Mouse (Mus musculus) T-cell, adult 2 months (primary cell): ENCODE data around the gene Mr1.

Experiments used
- DNase-seq: peaks from one replicate; pipeline ENCODE4 v3.0.0; 2022; ENCODE audit warnings: low spot score

The Mr1 gene

DNA sequence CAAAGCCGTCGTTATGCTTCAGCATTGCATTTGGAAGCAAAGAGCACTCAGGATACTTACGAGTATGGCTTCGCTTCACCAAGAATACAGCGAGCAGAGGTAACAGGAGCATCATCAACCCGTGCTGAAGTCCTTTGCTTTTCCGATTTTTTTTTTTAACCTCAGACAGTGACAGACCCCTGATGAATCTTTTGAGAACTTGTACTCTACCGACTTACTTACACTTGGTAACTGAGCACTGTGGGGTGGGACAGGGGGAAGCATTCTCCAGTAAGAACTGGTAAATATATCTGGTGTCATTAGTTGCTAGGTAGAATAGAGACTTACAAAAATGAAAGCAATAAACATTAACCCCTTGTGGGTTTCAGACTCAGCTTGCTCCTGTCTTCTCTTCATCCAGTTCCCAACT is at the start of gene Mr1:
Mr1 (minus strand) TSS at position 243 of the 409 bp plus-strand sequence.
- DNase-seq = peak; percentile 66

DNA sequence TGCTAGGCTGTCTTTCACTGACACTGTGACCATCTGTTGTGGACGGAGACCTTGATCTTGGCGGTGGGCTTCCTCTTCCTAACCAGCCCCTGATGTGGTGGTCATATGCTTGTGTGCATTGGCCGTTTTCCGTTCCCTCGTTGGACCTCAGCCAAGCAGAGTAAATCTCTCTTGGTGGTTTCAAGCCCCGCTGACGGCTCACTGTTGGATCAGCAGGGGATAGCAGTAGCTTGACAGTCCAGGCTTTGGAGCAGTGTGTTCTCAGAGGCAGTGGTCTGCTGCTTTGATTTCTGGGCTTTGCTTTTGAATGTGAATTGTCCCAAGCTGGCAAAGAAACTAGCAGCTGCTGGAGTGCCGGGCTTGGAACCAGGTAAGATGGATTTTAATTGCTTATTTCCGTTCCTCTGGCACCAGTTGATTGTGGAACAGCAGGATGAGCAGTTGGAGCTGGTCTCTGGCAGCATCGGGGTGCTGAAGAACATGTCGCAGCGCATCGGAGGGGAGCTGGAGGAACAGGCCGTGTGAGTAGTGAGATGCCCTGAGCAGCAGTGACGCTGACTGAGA is 46.3 kb upstream of the Mr1 start:
- no peak for DNase-seq

DNA sequence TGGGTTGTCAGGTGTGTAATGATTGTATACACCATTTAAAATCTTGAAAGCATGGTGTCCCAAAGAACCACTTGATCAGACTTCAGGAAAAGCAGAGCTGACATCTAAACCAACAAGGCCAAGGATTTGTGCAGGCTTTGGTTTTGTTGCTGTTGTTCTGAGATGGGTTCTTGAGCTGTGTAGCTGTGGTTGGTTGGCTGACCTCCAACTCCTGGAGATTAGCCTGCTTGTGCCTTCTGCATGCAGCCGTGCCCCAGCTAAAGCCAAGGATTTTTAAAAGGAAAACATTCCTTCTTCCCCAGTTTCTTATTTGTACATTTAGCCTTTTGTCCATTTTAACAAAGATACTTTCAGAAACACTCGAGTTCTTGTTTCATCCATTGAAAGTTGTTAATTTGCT is 45.1 kb upstream of the Mr1 start:
- DNase-seq = no peak

DNA sequence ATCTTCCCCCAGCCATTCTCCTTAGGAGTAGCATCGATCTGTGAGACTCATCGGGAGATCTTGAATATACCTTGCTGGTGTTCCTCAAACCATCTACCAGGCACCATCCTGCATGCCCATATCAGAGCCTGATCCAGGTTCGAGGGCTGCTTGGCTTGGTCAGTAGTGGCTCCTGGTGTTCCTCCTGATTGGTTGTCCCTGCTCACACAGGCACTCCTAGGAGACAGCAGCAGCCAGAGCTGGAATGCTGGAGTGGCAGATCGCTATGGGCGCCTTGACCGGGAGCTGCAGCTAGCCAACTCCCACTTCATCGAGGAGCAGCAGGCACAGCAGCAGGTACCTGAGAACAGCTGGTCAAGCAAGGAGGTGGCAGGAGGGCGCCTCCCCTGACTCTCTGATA is 44.6 kb upstream of the Mr1 start:
- DNase-seq = no peak

DNA sequence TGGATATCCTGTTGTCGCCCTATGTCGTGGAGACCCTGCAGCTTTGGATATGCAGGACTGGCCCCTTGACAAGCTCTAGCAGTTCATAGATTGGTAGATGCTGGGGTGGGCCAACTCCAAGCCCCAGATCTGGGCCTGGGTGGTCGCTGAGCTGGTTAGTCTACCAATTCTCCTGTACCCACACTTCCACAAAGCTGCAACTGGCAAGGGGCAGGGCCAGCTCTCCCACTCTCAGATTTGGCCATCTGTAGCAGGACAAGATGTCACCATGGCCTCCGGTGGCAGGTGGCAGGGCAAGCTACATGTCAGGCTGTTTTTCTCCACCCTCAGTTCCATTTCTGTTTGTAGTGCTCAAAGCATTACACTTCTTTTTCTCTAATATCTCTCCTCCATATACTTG is 42.0 kb upstream of the Mr1 start:
- no peak for DNase-seq

DNA sequence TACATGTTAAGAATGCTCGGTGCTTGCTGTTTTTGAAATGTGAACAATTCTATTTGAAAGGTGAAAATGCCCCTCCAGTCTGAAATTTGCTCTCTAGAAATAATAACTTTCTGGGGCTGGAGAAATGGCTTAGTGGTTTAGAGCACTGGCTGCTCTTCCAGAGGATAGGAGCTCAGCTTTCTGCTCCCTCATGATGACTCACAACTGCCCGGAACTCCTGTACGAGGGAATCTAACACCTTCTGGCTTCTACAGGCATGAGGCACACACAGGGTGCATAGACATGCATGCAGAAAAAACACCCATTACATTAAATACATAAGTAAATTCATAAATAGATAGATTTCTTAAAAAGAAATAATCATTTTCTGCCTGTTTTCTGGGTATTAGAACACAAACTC is 37.6 kb upstream of the Mr1 start:
- DNase-seq = no peak

DNA sequence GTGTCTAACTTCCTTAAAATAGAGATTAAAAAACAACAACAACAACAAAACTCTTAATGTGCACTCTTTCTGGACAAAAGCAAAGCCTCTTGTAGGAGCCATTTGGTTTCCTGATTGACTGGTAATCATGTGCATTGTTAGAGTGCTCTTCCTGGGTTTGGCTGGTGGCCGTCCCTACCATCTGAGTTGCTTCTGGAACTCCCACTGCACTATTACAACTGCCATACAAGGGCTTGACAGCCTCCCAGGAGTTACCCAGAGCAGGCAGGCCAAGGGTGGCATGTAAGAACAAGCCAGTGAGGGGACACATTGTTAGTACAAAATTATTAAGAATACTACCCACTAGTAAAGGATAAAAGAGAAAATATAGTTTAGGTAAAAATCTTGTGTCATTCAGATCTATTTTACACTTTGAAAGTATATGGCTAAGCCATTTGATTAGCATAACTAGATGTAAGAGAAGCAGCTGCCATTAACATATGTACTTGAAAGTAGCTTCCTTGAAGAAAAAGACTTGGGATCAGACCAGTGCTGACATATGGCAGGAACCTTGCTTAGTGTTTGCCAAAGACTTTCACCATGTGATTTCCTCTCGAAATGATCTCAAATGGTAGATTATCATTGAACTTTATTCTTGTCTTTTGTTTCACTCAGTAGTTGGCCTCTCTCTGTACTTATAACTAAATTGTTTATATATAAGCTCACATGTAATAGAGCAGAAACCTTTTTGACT is 31.7 kb upstream of the Mr1 start:
- DNase-seq = no peak

DNA sequence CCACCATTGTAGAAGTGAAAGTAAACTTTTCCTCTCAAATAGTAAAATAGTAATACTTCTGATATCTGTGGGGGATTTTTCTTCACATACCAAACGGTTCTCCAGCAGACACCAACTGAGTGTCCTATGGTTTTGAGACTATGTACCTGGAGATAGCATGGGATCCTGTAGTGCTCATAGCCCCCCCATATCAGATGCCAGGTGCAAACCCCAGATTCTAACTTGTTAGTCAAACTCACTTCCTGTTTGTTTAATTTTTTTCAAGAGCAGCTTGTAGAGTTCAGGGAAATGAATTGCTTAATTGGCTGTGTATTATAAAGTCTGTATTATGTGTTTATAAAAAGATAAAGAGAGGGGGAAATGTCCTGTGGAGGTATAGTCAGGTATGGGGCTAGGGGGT is 27.8 kb upstream of the Mr1 start:
- no peak for DNase-seq

DNA sequence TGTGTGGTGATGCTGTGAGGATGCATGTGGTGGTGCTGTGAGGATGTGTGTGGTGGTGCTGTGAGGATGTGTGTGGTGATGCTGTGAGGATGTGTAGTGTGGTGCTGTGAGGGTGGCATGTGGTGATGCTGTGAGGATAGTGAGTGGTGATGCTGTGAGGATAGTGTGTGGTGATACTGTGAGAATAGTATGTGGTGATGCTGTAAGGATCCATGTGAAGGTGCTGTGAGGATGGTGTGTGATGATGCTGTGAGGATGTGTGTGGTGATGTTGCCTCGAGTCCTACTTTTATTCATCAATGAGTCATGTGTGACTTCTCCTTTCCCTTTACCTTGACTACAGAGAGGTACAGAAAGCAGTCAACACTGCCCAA is 27.0 kb upstream of the Mr1 start:
- DNase-seq = peak; percentile 48

DNA sequence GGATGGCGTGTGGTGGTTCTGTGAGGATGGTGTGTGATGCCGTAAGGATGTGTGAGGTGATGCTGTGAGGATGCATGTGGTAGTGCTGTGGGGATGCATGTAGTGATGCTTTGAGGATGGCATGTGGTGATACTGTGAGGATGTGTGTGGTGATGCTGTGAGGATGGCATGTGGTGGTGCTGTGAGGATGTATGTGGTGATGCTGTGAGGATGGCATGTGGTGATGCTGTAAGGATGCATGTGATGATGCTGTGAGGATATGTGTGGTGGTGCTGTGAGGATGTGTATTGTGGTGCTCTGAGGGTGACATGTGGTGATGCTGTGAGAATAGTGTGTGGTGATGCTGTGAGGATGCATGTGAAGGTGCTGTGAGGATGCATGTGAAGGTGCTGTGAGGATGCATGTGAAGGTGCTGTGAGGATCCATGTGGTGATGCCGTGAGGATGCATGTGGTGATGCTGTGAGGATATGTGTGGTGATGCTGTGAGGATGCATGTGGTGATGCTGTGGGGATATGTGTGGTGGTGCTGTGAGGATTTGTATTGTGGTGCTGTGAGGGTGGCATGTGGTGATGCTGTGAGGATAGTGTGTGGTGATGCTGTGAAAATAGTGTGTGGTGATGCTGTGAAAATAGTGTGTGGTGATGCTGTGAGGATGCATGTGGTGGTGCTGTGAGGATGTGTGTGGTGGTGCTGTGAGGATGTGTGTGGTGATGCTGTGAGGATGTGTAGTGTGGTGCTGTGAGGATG is 26.5 kb upstream of the Mr1 start:
- peak; percentile 53 for DNase-seq

DNA sequence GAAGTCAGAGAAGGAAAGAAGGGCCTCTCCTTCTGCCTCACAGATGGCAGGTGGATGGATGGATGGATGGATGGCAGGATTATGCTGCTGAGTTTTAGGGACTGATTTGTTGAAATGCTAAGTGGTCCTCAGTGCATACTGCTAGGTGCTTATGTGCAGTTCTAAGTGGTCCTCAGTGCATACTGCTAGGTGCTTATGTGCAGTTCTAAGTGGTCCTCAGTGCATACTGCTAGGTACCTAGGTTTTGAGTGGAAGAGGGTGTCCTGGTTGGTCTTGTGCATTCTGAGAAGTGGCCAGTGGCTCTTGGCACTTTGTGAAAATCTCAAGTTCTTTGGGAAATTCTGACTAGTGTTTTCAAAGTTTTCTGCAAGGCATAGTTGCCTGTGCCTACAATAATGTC is 23.3 kb upstream of the Mr1 start:
- DNase-seq = no peak

DNA sequence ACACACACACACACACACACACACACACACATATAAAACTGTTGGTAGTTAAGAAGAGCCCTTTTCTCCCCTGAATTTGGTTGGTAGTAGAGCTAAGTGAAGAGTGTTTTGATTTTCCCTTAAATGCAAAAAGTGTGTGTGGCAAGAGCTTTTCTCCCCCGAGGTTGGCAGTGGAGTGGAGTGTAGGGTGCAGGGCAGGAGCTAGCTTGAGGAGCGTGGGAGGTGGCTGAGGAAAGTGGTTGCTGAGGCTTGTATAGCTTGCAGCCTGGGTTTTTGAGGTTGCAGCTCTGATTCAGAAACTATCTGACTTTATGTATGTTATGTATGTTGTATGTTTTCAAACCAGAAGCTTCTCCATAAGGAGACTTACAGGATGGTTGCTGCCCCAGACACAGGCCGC is 20.8 kb upstream of the Mr1 start:
- peak; percentile 23 for DNase-seq

DNA sequence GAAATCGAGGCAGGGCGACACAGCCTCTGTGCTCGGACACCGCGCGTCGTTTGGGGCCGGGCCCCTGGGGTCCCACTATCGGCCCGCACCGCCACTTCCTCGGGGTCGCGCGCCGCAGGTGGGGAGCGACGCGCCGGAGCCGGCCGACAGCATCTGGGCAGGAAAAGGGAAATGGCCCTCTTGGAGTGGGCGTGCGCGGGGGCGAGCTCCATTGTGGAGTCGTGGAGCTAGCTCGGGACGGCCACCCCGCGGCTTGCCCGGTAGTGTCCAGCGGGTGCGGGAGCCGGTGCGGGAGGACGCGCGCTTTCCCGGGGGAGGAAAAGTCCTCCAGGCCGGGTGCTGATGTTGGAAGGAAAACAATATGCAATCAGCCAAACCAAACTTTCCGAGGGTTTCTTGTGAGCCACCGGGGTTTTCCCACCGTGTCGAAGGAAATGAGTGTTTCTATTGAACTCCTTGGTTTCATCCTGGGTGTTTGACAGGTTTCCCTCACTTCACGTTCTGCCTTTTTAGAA is 12.4 kb upstream of the Mr1 start:
- DNase-seq = peak; percentile 54

DNA sequence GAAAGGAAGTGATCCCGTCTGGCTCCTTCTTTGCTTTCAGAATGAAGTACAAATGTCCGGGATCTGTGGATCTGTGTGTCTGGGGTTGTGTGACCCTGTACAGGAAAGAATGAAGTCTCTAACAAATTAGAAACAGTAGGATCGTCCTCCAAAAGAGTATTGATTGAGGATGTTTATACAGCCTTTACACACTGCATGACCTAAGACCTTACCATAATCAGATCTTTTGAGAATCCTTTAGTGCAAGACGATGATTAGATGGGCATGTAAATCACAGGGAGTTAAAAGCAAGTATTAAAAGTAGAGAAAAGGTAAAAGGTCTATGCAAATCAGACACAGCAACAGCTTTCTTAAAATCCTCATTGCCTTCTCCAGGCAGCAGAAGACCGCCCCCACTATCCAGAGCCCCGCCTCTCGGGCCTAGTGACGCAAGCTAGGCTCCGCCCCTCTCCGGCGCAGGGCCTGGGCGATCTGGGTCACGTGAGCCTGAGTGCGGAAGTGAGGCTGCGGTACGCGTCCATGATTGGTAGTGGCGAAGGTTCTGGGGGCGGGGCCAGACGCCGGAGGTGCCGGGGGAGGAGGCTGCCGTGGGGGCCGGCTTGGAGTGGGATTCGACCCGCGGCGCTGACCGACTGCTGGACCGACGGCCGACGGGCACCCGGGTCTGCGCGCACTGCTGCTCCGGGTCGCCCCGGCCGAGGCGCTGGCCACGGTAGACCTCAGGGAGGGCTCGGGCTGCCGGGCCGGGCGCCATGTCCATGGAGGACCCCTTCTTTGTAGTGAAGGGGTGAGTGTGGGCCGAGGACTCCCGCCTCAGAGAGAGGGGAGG is 11.7 kb upstream of the Mr1 start, which contains the start of gene Stx6:
Stx6 (plus strand) TSS at position 575 of the 829 bp plus-strand sequence.
- DNase-seq = peak; percentile 98

DNA sequence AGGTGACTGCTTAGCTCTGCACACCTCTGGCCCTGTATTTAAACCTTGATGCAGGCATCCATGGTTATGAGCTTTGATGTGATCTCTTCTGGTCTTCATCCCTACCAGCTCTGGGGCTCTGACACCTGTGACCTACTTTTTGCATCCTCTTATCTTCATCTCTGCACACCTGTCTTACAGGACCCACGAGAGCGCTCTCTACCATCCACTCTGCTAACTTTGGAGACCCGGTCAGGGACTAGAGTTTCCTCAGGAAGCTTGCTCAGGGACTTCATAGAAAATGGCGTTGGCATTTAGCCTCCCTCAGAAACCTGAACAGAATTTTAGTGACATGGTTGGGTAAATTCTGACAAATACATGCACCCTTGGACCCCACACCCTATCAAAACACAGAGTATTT is 7.3 kb upstream of the Mr1 start:
- DNase-seq = no peak

DNA sequence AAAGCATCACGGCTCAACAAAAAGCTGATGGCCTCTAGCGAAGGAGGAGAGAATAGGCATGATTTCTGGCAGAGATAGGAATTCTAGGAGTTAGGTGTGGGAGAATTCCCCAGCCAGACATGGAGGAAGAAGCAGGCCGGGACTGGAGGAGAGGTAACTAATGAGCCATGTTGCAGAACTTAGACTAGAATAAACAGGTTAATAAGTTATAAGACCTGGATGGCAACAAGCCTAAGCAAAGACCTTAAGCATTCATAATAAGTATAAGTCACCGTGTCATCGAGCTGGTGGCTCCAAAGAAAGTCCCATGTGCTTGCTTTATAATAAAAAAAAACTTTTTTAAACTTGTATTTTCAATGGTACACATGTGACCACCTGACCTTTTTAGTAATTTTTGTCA is 4.2 kb upstream of the Mr1 start:
- no peak for DNase-seq

DNA sequence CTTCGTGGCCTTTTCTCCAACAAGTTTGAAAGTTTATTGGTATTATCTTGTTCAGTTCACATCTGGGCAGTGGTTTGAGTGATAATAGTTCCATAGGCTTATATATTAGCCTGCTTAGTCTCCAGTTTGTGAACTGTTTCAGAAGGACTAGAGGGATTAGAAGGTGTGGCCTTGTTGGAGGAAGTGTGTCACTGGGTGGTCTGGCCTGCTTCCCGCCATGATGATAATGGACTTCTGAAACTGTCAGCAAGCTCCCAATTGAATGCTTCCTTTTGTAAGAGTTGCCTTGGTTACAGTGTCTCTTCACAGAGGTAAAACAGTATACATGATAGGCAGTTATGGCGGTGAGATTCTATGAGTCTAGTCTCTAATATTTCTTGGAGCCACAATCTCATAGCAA is 2.8 kb upstream of the Mr1 start:
- no peak for DNase-seq

DNA sequence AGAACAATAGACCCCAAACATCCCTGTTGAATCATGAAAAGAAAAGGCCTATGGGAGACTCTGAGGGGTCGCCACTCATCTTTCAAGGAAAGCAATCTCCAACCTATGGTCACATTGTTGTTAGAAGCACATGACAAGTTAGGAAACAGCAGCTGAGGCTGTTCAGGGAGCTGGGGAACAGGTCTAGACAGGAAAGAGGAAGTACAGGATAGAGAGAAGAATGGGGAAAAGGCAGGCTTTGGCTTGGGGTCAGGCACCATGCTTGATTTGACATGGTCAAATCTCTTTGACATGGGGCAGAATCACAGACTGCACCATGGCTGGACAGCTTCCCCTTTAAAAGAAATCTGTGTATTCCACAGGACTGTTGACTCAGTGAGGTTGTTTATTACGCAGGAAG is 614 bp upstream of the Mr1 start:
- DNase-seq = no peak

DNA sequence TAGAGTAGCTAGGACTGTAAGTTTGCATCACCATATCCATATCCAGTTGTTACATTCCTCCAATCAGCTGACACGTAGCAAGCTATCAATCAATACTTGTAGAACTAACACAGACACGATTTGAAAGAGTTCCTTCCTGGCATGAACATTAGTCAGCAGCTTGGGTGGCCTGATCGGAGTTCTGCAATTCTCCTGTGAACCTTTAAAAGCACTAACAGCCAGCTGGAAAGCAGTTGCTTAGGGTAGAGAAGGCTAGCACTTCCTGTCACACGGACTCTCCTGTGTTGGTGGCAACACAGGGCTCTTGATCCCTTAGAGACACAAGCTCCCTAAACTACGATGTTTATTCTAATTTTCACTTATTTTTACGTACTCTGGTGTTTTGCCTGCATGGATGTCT is 994 bp downstream of the Mr1 start:
- peak; percentile 53 for DNase-seq

DNA sequence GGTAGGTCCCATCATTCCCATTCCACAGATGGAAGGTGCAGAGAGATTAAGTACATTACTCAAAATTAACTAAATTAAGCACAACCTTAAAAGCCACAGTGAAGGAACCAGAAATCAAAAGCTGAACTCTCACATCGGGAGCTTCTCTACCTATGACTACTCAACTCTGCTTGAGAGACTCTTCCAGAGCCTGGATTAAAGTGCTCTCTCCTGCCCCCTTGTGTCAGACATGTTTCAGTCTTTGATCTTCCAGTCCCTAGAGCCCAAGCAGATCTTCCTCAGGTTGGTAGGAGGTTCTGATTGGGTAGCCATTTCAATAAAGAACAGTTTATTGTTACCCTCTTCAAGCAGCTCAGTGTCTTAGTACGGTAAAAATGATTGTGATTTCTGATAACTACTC is 6.5 kb downstream of the Mr1 start:
- DNase-seq = peak; percentile 84

DNA sequence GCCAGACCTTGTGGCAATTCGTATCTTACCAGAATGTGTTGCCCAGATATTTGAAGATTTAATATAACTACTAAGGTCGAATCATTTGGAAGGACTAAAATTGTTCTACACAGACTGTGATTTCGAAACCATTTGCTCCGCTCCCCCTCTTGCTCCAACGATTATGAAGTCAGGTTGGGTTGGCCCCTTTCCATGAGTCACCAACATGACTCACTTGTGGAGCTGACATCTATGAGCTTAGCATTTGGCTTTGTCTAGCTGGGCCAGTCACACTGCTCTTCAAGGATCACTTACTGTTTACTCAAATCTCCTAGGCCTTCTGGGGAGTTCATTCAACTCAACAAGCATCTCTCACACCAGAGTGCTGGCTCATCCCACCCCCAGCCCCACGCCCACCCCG is 7.8 kb downstream of the Mr1 start:
- no peak for DNase-seq

DNA sequence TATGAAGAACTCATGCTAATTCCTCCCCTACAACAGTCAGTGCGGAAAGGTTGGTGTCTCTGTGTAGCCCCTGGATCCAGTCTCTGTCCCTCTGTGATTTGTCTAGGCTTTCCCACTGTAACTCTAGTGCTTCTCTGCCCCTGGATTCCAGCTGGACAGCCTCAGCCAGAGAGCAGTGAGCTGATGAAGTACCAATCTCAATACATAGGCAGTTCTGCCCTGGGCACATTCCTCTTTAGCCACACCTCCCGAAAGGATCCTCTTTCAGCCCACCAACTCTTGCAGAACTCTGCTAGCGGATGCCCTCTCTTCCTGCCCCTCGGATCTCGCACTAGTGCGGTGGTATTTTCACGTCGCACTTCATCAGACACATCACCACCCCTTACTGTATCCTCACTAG is 11.7 kb downstream of the Mr1 start:
- DNase-seq = no peak
